Mouse (Mus musculus): ENCODE data around the gene L3mbtl3. TPM values are rescaled to one million over a fixed set of nuclear protein-coding genes. Genes with fewer than 3 reads are reported as not detected.

Gene L3mbtl3
- total RNA-seq, 4 experiments from 2014 or later: 14.1 to 27.4 (median 18.3) TPM

DNA sequence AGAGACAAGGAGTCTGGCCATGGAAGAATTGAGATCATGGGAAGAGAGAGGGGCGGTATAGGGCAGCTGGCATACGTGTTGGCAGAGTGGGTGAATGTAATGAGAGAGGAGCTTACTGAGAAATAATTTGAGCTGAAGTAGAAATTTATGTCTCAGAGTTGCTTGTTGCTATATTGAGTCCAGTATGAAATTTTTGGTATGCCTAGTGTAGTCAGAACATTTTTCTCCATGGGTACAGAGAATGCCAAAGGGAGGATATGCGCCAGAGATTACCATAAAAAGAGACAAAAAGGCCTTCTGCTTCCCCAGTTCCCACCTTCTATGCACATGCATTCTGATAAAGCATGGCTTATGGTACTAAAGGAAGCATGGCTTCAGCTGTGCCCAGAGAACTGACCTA lies 132.6 kb downstream of the L3mbtl3 start:
- DNase-seq (ENCODE audit: low spot score in 2 of 2): no peak

GRCm38 (mm10) chr10:26239090-26239489 lies 136.7 kb downstream of the L3mbtl3 start:
- no peak for DNase-seq (ENCODE audit: low spot score in 2 of 2)

GRCm38 (mm10) chr10:26238559-26238958 lies 137.2 kb downstream of the L3mbtl3 start:
- no peak for DNase-seq (ENCODE audit: low spot score in 2 of 2)

GRCm38 (mm10) chr10:26232071-26232653 lies 143.6 kb downstream of the L3mbtl3 start:
- no peak for DNase-seq (ENCODE audit: low spot score in 2 of 2)

DNA sequence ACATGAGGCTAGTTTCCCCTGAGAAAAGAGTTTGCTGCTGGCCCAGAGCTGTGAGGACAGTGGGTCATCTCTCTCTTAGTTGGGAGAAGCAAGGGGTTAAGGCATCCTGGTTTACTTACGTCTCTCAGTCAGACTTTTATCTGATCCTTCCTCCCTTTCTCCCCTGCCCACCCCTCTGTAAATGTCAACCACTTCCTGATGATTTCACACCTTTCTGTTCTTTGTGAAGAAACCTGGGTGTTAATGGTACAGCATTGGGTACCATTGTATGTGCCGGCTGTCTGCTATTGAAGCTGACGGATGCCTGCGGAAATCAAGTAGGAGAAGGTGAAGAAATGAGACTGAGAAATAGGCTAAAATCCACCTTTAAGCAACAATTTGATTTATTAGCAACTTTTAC lies 146.3 kb downstream of the L3mbtl3 start, which contains the start of gene Samd3:
Samd3 (plus strand) TSS at position 220 of the 400 bp plus-strand sequence.
- DNase-seq (ENCODE audit: low spot score in 2 of 2): no peak

GRCm38 (mm10) chr10:26228187-26228586 lies 147.6 kb downstream of the L3mbtl3 start:
- DNase-seq (ENCODE audit: low spot score in 2 of 2): no peak

GRCm38 (mm10) chr10:26226734-26227133 lies 149.0 kb downstream of the L3mbtl3 start:
- no peak for DNase-seq (ENCODE audit: low spot score in 2 of 2)

DNA sequence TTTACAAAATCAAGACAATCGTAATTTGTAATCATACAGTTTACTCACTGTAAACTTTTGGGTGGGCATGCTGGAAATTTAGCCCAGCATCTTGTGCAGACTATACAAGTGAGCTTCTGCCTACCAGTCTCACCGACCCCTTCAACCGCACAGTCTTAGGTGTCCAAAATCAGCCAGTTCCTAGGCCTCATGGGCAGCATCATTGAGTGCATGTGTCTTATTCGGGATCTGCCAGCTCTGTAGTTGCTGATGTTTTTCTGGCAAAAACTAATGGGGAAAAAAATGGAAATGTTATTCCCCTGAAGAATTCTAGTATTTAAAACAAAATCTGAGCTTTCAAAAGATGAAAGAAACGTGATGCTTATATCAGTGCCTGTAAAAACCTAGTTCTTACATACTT lies 149.5 kb downstream of the L3mbtl3 start:
- no peak for DNase-seq (ENCODE audit: low spot score in 2 of 2)

Small RNA genes lying within 50 kb of the gene (microRNA-seq; reads per million reads assigned to microRNA genes)
- gene Gm27754: 0 reads per million in 2 experiments

Other genes starting within 250 kb of the L3mbtl3 start
- not detected for gene Samd3, start 146.3 kb downstream of the L3mbtl3 start, total RNA-seq (2022)